Mouse (Mus musculus) neural tube, embryonic 11.5 days (tissue): ENCODE data around the gene Slc20a1. TPM values are rescaled to one million over a fixed set of nuclear protein-coding genes. Genes with fewer than 3 reads are reported as not detected.

Experiments used
- polyA plus RNA-seq: library from polyadenylated mRNA; unstranded; fragments of >200 nt; fragmentation: Nextera tagmentation; extraction: Ambion mirVana; gene quantifications from 2 replicates; pipeline ENCODE4 v1.2.1, GENCODE M21; 2014

Slc20a1 gene
- polyA plus RNA-seq, 1 experiment from 2014 or later: 56.5 TPM

Other genes with a start within 250 kb of the Slc20a1 start
- 1.5 and 1.6 TPM in 2 replicates for gene Zc3h6, start 231.4 kb upstream of the Slc20a1 start, polyA plus RNA-seq
- gene Gm10762, start 231.0 kb upstream of the Slc20a1 start, polyA plus RNA-seq: 15.8 and 17.9 TPM in 2 replicates
- gene Vinac1, start 150.6 kb upstream of the Slc20a1 start, polyA plus RNA-seq: 0.19 and 0.24 TPM in 2 replicates
- 19.6 and 21.3 TPM in 2 replicates for gene Ttl, start 132.8 kb upstream of the Slc20a1 start, polyA plus RNA-seq
- 18.2 and 19.4 TPM in 2 replicates for gene Polr1b, start 97.8 kb upstream of the Slc20a1 start, polyA plus RNA-seq
- 23.1 and 26.4 TPM in 2 replicates for gene Chchd5, start 69.1 kb upstream of the Slc20a1 start, polyA plus RNA-seq
- gene Ckap2l, start 98.4 kb downstream of the Slc20a1 start, polyA plus RNA-seq: 74.6 and 78.9 TPM in 2 replicates
- 0.16 TPM in 1 of 2 replicates, not detected in the other for gene Il1a, start 111.2 kb downstream of the Slc20a1 start, polyA plus RNA-seq
- not detected in 2 replicates for gene Il1b, start 172.4 kb downstream of the Slc20a1 start, polyA plus RNA-seq